Mouse (Mus musculus) midbrain, embryonic 16.5 days (tissue): ENCODE data around the gene Nat8f2. TPM values are rescaled to one million over a fixed set of nuclear protein-coding genes. Genes with fewer than 3 reads are reported as not detected.
"Not testable (repeated sequence)": the region's sequence is repeated elsewhere in the genome, so short reads cannot be mapped to it uniquely, and the experiment has no call there.

Source experiments
- ATAC-seq: fragments of 200-750 bp; cut with Nextera tagmentation; 2 replicates; pipeline ENCODE4 v1.8.0; 2017; ENCODE audit warnings: moderate TSS enrichment
- H3K27ac ChIP-seq: fragments of 300-500 bp; sonication (generic); 2 replicates; pipeline ENCODE4 v1.5.1; 2014; ENCODE audit warnings: mild to moderate bottlenecking, low read length, mixed read lengths
- H3K27me3 ChIP-seq: fragments of 300-500 bp; sonication (generic); 2 replicates; pipeline ENCODE4 v1.6.1; 2014; ENCODE audit warnings: low read depth, low read length, mixed read lengths; ENCODE audit not compliant: control insufficient read depth, insufficient read depth
- H3K36me3 ChIP-seq: fragments of 300-500 bp; sonication (generic); 2 replicates; pipeline ENCODE4 v1.6.1; 2014; ENCODE audit warnings: mild to moderate bottlenecking, low read length, moderate library complexity, mixed read lengths; ENCODE audit not compliant: control insufficient read depth, insufficient read depth
- H3K4me1 ChIP-seq: fragments of 300-500 bp; sonication (generic); 2 replicates; pipeline ENCODE4 v1.6.1; 2014; ENCODE audit warnings: mild to moderate bottlenecking, low read length, mixed read lengths; ENCODE audit not compliant: control insufficient read depth, insufficient read depth
- H3K4me2 ChIP-seq: fragments of 300-500 bp; sonication (generic); 2 replicates; pipeline ENCODE4 v1.6.1; 2014; ENCODE audit warnings: mild to moderate bottlenecking, low read length, mixed read lengths
- H3K4me3 ChIP-seq: fragments of 300-500 bp; sonication (generic); 2 replicates; pipeline ENCODE4 v1.5.1; 2014; ENCODE audit warnings: low read depth, mild to moderate bottlenecking, low read length, moderate library complexity, mixed read lengths
- H3K9ac ChIP-seq: fragments of 300-500 bp; sonication (generic); 2 replicates; pipeline ENCODE4 v1.6.1; 2014; ENCODE audit warnings: low read depth, low read length, mixed read lengths
- H3K9me3 ChIP-seq: fragments of 300-500 bp; sonication (generic); replicated peaks from 2 replicates; pipeline ENCODE4 v1.6.1; 2014; ENCODE audit warnings: mild to moderate bottlenecking, low read length, mixed read lengths; ENCODE audit not compliant: control insufficient read depth, poor library complexity, severe bottlenecking
- WGBS: fragments of 180-500 bp; shearing (Covaris S2); extraction: QIAGEN DNeasy Blood & Tissue Kit; methylation state at CpG from one replicate; pipeline ENCODE4 v1.1.7; 2014; 5-methylcytosine and 5-hydroxymethylcytosine counted together
- polyA plus RNA-seq: library from polyadenylated mRNA; unstranded; fragments of >200 nt; fragmentation: Nextera tagmentation; extraction: Ambion mirVana; gene quantifications from 2 replicates; pipeline ENCODE4 v1.2.1, GENCODE M21; 2015

Gene Nat8f2
- polyA plus RNA-seq, 1 experiment from 2014 or later, result 0.05 TPM

GRCm38 (mm10) chr6:85866995-85867394, 2.0 kb downstream of the Nat8f2 start:
- H3K9ac ChIP-seq, H3K27ac ChIP-seq, H3K27me3 ChIP-seq, H3K4me1 ChIP-seq, H3K9me3 ChIP-seq, H3K4me2 ChIP-seq, ATAC-seq, H3K4me3 ChIP-seq, H3K36me3 ChIP-seq: not testable (repeated sequence)
- WGBS, result 62% methylated on average over 1 of the region's 1 CpGs

GRCm38 (mm10) chr6:85866166-85866565, 2.8 kb downstream of the Nat8f2 start:
- 89% methylated on average over 3 of the region's 3 CpGs for WGBS
- ATAC-seq, H3K4me1 ChIP-seq, H3K9me3 ChIP-seq, H3K4me3 ChIP-seq, H3K4me2 ChIP-seq, H3K9ac ChIP-seq, H3K27ac ChIP-seq, H3K27me3 ChIP-seq, H3K36me3 ChIP-seq: not testable (repeated sequence)

GRCm38 (mm10) chr6:85864900-85865639, 3.9 kb downstream of the Nat8f2 start:
- not testable (repeated sequence) for H3K4me3 ChIP-seq, H3K9ac ChIP-seq, H3K36me3 ChIP-seq, H3K4me1 ChIP-seq, H3K9me3 ChIP-seq, ATAC-seq, H3K27me3 ChIP-seq, H3K27ac ChIP-seq, H3K4me2 ChIP-seq
- 70% methylated on average over 5 of the region's 7 CpGs for WGBS

GRCm38 (mm10) chr6:85863840-85864239, 5.1 kb downstream of the Nat8f2 start:
- Histone ChIP-seq H3K27ac (no peak overlapping the region), H3K36me3 (no peaks in the 10 kb centered on the region), H3K9me3 (no peaks in the 10 kb centered on the region), H3K4me2 (no peak overlapping the region), H3K4me3 (no peak overlapping the region), H3K4me1 (no peaks in the 10 kb centered on the region), H3K27me3 (no peaks in the 10 kb centered on the region), H3K9ac (no peak overlapping the region)
- 90% methylated on average over 2 of the region's 2 CpGs for WGBS
- no peak for ATAC-seq

- no peak overlapping the region for H3K4me3 ChIP-seq
- no peaks in the 10 kb centered on the region for H3K36me3 ChIP-seq
- no peak overlapping the region for H3K4me2 ChIP-seq
- H3K9me3 ChIP-seq, result no peaks in the 10 kb centered on the region
- no peak overlapping the region for H3K27ac ChIP-seq
- H3K27me3 ChIP-seq, result no peaks in the 10 kb centered on the region
- WGBS, result 93% methylated on average over 2 of the region's 2 CpGs
- no peak for ATAC-seq
- H3K4me1 ChIP-seq, result no peaks in the 10 kb centered on the region
- no peak overlapping the region for H3K9ac ChIP-seq
Measured at GRCm38 (mm10) chr6:85863136-85863535, 5.8 kb downstream of the Nat8f2 start.

GRCm38 (mm10) chr6:85862565-85862964, 6.4 kb downstream of the Nat8f2 start:
- no peak overlapping the region for H3K4me2 ChIP-seq
- WGBS, result 81% methylated on average over 3 of the region's 3 CpGs

GRCm38 (mm10) chr6:85861247-85861646, 7.7 kb downstream of the Nat8f2 start:
- H3K27me3 ChIP-seq, result no peaks in the 10 kb centered on the region
- ATAC-seq, result no peak
- H3K27ac ChIP-seq, result no peak overlapping the region
- no peak overlapping the region for H3K9ac ChIP-seq
- no peak overlapping the region for H3K4me2 ChIP-seq
- no peaks in the 10 kb centered on the region for H3K9me3 ChIP-seq
- H3K36me3 ChIP-seq, result no peaks in the 10 kb centered on the region
- H3K4me1 ChIP-seq, result no peaks in the 10 kb centered on the region
- no peak overlapping the region for H3K4me3 ChIP-seq
- WGBS, result 90% methylated on average over 3 of the region's 3 CpGs

More at GRCm38 (mm10) chr6:85862565-85862964, 6.4 kb downstream of the Nat8f2 start:
- ATAC-seq, result no peak
- Histone ChIP-seq H3K4me1 (no peaks in the 10 kb centered on the region), H3K36me3 (no peaks in the 10 kb centered on the region), H3K4me3 (no peak overlapping the region), H3K9me3 (no peaks in the 10 kb centered on the region), H3K27me3 (no peaks in the 10 kb centered on the region), H3K9ac (no peak overlapping the region), H3K27ac (no peak overlapping the region)

GRCm38 (mm10) chr6:85856194-85856678, 12.7 kb downstream of the Nat8f2 start:
- Histone ChIP-seq H3K9me3 (no peaks in the 10 kb centered on the region), H3K4me1 (no peaks in the 10 kb centered on the region), H3K4me2 (no peak overlapping the region), H3K9ac (no peak overlapping the region), H3K4me3 (no peak overlapping the region), H3K36me3 (no peaks in the 10 kb centered on the region), H3K27me3 (no peaks in the 10 kb centered on the region), H3K27ac (no peak overlapping the region)
- ATAC-seq, result peak; percentile 91
- 67% methylated on average over 1 of the region's 1 CpGs for WGBS

GRCm38 (mm10) chr6:85853481-85853880, 15.5 kb downstream of the Nat8f2 start:
- H3K9me3 ChIP-seq, result no peaks in the 10 kb centered on the region
- H3K4me3 ChIP-seq, result no peak overlapping the region
- H3K4me1 ChIP-seq, result no peaks in the 10 kb centered on the region
- H3K36me3 ChIP-seq, result no peaks in the 10 kb centered on the region
- ATAC-seq, result no peak
- no peak overlapping the region for H3K4me2 ChIP-seq
- no peak overlapping the region for H3K27ac ChIP-seq
- no peaks in the 10 kb centered on the region for H3K27me3 ChIP-seq
- H3K9ac ChIP-seq, result no peak overlapping the region
- 65% methylated on average over 3 of the region's 3 CpGs for WGBS
